Mouse (Mus musculus) frontal cortex, adult (tissue): Measurements from ENCODE around the gene Muc2.

ENCODE experiments used
- ATAC-seq: cut with Nextera tagmentation; 2 replicates; pipeline ENCODE4 v1.9.2; 2017; ENCODE audit warnings: mild to moderate bottlenecking, moderate library complexity, mixed read lengths; ENCODE audit not compliant: low TSS enrichment

Muc2 gene

DNA sequence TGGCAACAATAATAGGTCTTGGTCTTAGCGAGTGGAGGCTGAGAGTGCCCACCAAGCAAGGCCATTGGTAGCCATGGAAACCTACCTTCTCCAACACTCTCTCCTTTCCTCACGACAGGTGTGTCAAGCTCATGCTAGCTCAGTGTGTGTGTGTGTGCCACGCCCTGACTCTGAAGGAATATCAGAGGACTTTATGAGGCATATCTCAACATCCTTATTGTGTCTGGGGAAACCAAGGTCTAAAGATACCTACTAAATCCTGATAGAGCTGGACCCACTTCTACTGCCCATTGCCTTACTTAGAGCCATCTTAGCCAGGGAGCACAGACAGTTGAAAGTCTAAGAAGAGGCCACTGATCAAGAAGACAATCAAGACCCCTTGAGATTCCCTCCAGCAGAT is 80.4 kb downstream of the Muc2 start:
- ATAC-seq: no peak

- ATAC-seq: no peak
Measured at GRCm38 (mm10) chr7:141770988-141771387, 80.8 kb downstream of the Muc2 start.

DNA sequence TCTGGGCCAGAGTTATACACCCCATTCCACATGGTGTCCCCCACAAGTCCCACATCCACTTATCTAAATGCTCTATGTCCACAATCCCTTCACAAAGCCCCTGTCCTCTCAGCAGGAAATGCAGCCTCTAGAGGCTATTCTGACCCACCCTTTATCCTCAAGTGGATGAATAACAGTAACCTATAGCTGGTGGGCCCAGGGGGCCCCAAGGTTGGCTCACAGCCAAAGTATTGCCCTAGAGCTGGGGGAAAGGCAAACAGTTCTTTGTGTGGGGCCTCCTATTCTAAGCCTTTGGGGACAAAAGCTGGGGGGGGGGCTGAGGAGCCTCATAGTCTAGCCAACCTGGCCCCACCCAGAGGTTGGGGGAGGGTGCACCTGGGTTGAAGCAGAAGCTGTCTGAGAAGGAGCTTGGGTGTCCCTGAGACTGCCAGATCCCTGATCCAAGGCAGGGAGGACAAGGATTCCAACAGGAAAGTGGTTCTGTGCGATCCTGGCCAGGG is 82.0 kb downstream of the Muc2 start:
- ATAC-seq: no peak

GRCm38 (mm10) chr7:141774855-141775254 is 84.7 kb downstream of the Muc2 start:
- ATAC-seq: no peak

GRCm38 (mm10) chr7:141776199-141776598 is 86.1 kb downstream of the Muc2 start:
- no peak for ATAC-seq

GRCm38 (mm10) chr7:141788677-141789452 is 98.7 kb downstream of the Muc2 start, which contains the start of gene Muc5ac:
TSS of gene Muc5ac (plus strand) at chr7:141788972.
- no peak for ATAC-seq

DNA sequence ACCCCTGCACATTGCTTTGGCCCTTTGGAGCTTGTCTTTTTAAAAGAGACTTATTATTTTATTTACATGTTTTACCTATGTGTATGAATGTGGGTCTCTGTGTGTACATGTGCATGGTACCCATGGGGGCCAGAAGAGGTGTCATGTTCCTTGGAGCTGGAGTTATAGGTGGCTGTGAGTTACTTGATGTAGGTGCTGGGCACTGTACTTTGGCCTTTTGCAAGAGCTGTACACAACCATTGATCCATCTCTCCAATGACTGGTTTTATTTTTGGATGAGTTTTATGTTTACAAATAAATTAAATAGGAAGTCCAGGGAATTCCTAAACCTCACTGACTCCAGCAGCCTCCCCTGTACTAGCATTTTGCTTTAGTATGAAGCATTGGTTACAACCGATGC is 104.1 kb downstream of the Muc2 start:
- ATAC-seq: no peak

DNA sequence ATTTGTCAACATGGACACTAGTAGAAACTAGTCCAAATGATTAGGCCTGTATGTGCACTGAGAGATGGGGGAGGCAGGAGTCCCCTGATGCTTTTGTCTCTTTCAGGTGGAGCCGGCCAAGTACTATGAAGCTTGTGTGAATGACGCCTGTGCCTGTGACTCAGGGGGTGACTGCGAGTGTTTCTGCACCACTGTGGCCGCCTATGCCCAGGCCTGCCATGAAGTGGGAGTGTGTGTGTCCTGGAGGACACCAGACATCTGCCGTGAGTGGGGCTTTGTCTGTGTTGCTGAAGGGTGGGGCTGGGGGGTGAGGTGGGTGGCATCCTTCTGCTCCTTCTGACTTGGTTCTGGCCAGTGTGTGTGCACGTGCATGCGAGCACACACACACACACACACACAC is 113.1 kb downstream of the Muc2 start:
- ATAC-seq: no peak
